In the genomic region with DNA sequence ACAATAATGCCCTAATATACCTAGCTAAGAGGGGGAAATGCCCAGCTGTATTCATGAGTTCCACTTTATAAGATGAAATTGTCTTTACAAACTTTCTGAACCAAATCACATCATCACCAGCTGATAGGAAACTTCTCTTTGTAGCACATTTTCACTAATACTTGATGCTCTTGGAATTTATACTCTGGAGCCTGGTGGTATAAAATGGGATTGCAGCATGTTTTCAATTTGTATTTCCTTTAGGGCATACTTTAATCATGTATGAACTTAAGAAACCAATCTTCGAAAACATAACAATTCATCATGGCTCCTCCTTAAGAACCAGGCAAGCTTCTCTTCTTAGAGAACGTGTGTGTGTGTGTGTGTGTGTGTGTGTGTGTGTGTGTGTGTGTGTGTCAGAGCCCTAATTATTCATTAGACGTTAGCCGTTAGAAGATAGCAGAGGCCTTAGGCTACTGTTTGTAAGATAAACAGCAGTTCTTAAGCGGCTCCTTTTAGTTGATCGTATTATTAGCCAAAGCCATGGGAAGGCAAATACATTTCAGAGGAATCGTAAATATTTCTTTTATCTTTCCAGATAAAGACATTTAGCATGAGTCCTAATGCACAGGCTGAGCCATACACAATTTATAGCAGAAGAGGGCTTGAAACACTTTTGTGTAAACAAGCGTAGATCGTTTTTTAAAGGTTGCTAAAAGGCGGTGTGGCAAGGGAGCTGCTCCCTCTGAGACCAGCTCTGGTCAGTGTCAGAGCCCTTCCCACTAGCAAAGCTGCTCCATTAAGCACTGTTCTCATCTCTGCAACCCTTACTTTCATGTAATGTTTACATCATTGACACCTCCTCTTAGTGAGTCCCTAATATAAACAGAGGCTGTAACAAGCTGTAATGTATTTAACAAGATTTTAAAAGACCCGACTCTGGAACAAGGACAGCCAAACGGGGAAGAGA, we compare ENCODE assay signal across 16 mouse cellular contexts.
DNase-seq lines count a peak whose midpoint lies in the region; ATAC-seq lines count a peak whose summit lies in the region.
"Had no signal": no experiment of that assay in that cellular context is flagged by ENCODE, and none has a peak within 500 bp of the region (broad histone marks: within the 10 kb centered on the region; RNA-seq: fewer than 3 reads in every experiment).

No protein-coding gene starts in this region.

- no peaks in the 10 kb centered on the region for H3K36me3 ChIP-seq in kidney, embryonic 14.5 days (ENCODE audit: control insufficient read depth, insufficient read depth, low read length)
- H3K36me3 ChIP-seq in lung, embryonic 15.5 days: no peaks in the 10 kb centered on the region
- no peaks in the 10 kb centered on the region for H3K36me3 ChIP-seq in intestine, embryonic 14.5 days (ENCODE audit: control insufficient read depth, insufficient read depth, low read length)
- no peaks in the 10 kb centered on the region for H3K36me3 ChIP-seq in stomach, embryonic 15.5 days
- H3K36me3 ChIP-seq: embryonic facial prominence, embryonic 13.5 days; forebrain, embryonic 10.5 days; hindbrain, embryonic 10.5 days had no signal

- peak; percentile 88 for ATAC-seq in kidney, embryonic 14.5 days (ENCODE audit: low FRiP score, low TSS enrichment)
- ATAC-seq in lung, embryonic 15.5 days (ENCODE audit: borderline replicate concordance, extremely low read depth, low FRiP score, low TSS enrichment): peak; percentile 69
- ATAC-seq in intestine, embryonic 14.5 days (replicated peaks; ENCODE audit: low FRiP score, low TSS enrichment, low read depth): peak; percentile 86
- ATAC-seq in stomach, embryonic 15.5 days (ENCODE audit: insufficient read depth, low FRiP score, low read depth): peak; percentile 84; the same call in 1 of the 2 replicates

- no peaks in the 10 kb centered on the region for H3K27me3 ChIP-seq in kidney, embryonic 14.5 days (ENCODE audit: control insufficient read depth, insufficient read depth, low read length)
- H3K27me3 ChIP-seq in lung, embryonic 15.5 days: no peaks in the 10 kb centered on the region
- H3K27me3 ChIP-seq in intestine, embryonic 14.5 days (replicated peaks; ENCODE audit: control insufficient read depth, insufficient read depth, low read length): no peaks in the 10 kb centered on the region
- H3K27me3 ChIP-seq in stomach, embryonic 15.5 days (replicated peaks): no peaks in the 10 kb centered on the region
- H3K27me3 ChIP-seq: CH12.LX had no signal

- no peak for DNase-seq in kidney, adult 8-10 months
- no peak for DNase-seq in lung, postnatal 10 days
- peak; percentile 50 for DNase-seq in intestine, embryonic 14.5 days (ENCODE audit: low spot score)
- DNase-seq in gastrocnemius, postnatal 14 days: no peak
- no peak for DNase-seq in frontal cortex, adult 2 months (ENCODE audit: extremely low spot score in 1 of 2, low spot score in 1 of 2)
- DNase-seq: cerebellum, adult 18-20 months; kidney, adult 9 months; lung, postnatal 4 days; thymus, postnatal 25 days had no signal

- H3K9ac ChIP-seq in kidney, embryonic 14.5 days (ENCODE audit: low read depth, low read length): no peak overlapping the region
- H3K9ac ChIP-seq in lung, embryonic 15.5 days: no peak overlapping the region
- H3K9ac ChIP-seq in intestine, embryonic 14.5 days (ENCODE audit: low read length): no peak overlapping the region
- no peak overlapping the region for H3K9ac ChIP-seq in stomach, embryonic 15.5 days
- H3K9ac ChIP-seq: embryonic facial prominence, embryonic 13.5 days had no signal

- no peak overlapping the region for H3K4me2 ChIP-seq in kidney, embryonic 14.5 days (replicated peaks; ENCODE audit: low read depth, low read length)
- H3K4me2 ChIP-seq in lung, embryonic 15.5 days: no peak overlapping the region
- peak overlapping the region; percentile 15 for H3K4me2 ChIP-seq in intestine, embryonic 14.5 days (ENCODE audit: low read length)
- no peak overlapping the region for H3K4me2 ChIP-seq in stomach, embryonic 15.5 days
- H3K4me2 ChIP-seq: embryonic facial prominence, embryonic 13.5 days had no signal

- H3K9me3 ChIP-seq in kidney, embryonic 14.5 days (ENCODE audit: control insufficient read depth, low read length): no peaks in the 10 kb centered on the region
- no peaks in the 10 kb centered on the region for H3K9me3 ChIP-seq in lung, embryonic 15.5 days
- no peaks in the 10 kb centered on the region for H3K9me3 ChIP-seq in intestine, embryonic 14.5 days (ENCODE audit: control insufficient read depth, low read length)
- H3K9me3 ChIP-seq in stomach, embryonic 15.5 days: no peaks in the 10 kb centered on the region
- H3K9me3 ChIP-seq: embryonic facial prominence, embryonic 13.5 days; forebrain, embryonic 10.5 days; hindbrain, embryonic 10.5 days had no signal

- no peak overlapping the region for H3K4me3 ChIP-seq in kidney, embryonic 14.5 days (ENCODE audit: low read length)
- H3K4me3 ChIP-seq in lung, embryonic 15.5 days: no peak overlapping the region
- no peak overlapping the region for H3K4me3 ChIP-seq in intestine, embryonic 14.5 days (ENCODE audit: low read depth, low read length)
- H3K4me3 ChIP-seq in stomach, embryonic 15.5 days (replicated peaks): no peak overlapping the region
- H3K4me3 ChIP-seq: embryonic facial prominence, embryonic 13.5 days; forebrain, embryonic 10.5 days; hindbrain, embryonic 10.5 days had no signal

- peaks cover 10% of the 10 kb centered on the region for H3K4me1 ChIP-seq in kidney, embryonic 14.5 days (ENCODE audit: control insufficient read depth, insufficient read depth, low read length)
- H3K4me1 ChIP-seq in lung, embryonic 15.5 days: peaks cover 7% of the 10 kb centered on the region
- peaks cover 17% of the 10 kb centered on the region; the same call in 1 of the 2 replicates for H3K4me1 ChIP-seq in intestine, embryonic 14.5 days (replicated peaks; ENCODE audit: control insufficient read depth, insufficient read depth, low read length)
- peaks cover 10% of the 10 kb centered on the region; the same call in 1 of the 2 replicates for H3K4me1 ChIP-seq in stomach, embryonic 15.5 days

- intact Hi-C loops in gastrocnemius, postnatal 14 days (cut with DNase I; ENCODE audit: low total_unique reads): no loop called here

- WGBS in kidney, embryonic 14.5 days: 18% methylated on average over 12 of the region's 12 CpGs
- 18% methylated on average over 12 of the region's 12 CpGs for WGBS in lung, embryonic 15.5 days
- 12% methylated on average over 12 of the region's 12 CpGs for WGBS in intestine, embryonic 14.5 days
- WGBS in stomach, embryonic 15.5 days: 16% methylated on average over 12 of the region's 12 CpGs

- H3K27ac ChIP-seq in kidney, embryonic 14.5 days (ENCODE audit: low read depth, low read length): no peak overlapping the region
- H3K27ac ChIP-seq in lung, embryonic 15.5 days: no peak overlapping the region
- no peak overlapping the region for H3K27ac ChIP-seq in intestine, embryonic 14.5 days (ENCODE audit: low read depth)
- H3K27ac ChIP-seq in stomach, embryonic 15.5 days: no peak overlapping the region
- H3K27ac ChIP-seq: embryonic facial prominence, embryonic 13.5 days; forebrain, embryonic 10.5 days; hindbrain, embryonic 10.5 days had no signal
